In genomic region chr13:25254478-25255263, GRCm38 (mm10) we compare ENCODE assay signal across 22 mouse cellular contexts. TPM values are rescaled to one million over a fixed set of nuclear protein-coding genes. Genes with fewer than 3 reads are reported as not detected.
DNase-seq lines count a peak whose midpoint lies in the region; ATAC-seq and TF ChIP-seq lines count a peak whose summit lies in the region.
"Had no signal": no experiment of that assay in that cellular context is flagged by ENCODE, and none has a peak within 500 bp of the region (broad histone marks: within the 10 kb centered on the region; RNA-seq: fewer than 3 reads in every experiment).

No protein-coding gene starts in this region.

- peaks cover 2% of the 10 kb centered on the region; the same call in 1 of the 2 replicates for H3K4me1 ChIP-seq in kidney, embryonic 15.5 days
- 0 out of 2 replicates have a peak, but pooled peaks cover 4% of the 10 kb centered on the region for H3K4me1 ChIP-seq in stomach, embryonic 14.5 days (ENCODE audit: control insufficient read depth, insufficient read depth, low read length)
- H3K4me1 ChIP-seq in stomach, postnatal 0 days (replicated peaks; ENCODE audit: control insufficient read depth, insufficient read depth) = no peaks in the 10 kb centered on the region
- peaks cover 5% of the 10 kb centered on the region; the same call in 1 of the 2 replicates for H3K4me1 ChIP-seq in embryonic facial prominence, embryonic 14.5 days (ENCODE audit: control insufficient read depth, insufficient read depth, low read length)
- H3K4me1 ChIP-seq: megakaryocyte, embryonic 14.5 days; neural tube, embryonic 13.5 days had no signal

- WGBS in kidney, embryonic 15.5 days = 54% methylated on average over 9 of the region's 9 CpGs
- 38% methylated on average over 9 of the region's 9 CpGs for WGBS in stomach, embryonic 14.5 days
- 34% methylated on average over 9 of the region's 9 CpGs for WGBS in stomach, postnatal 0 days
- WGBS in embryonic facial prominence, embryonic 14.5 days = 54% methylated on average over 9 of the region's 9 CpGs

- no peak for TF ChIP-seq CTCF in stomach, postnatal 0 days (IDR thresholded peaks at IDR 0.05; ENCODE audit: low read depth)

- peak; percentile 56; the same call in 1 of the 2 replicates for ATAC-seq in kidney, embryonic 15.5 days (replicated peaks; ENCODE audit: low FRiP score)
- ATAC-seq in stomach, embryonic 14.5 days (ENCODE audit: insufficient number of reproducible peaks, insufficient read depth, low FRiP score, low read depth) = peak; percentile 86
- ATAC-seq in stomach, postnatal 0 days (ENCODE audit: low FRiP score, low TSS enrichment) = no peak
- ATAC-seq in embryonic facial prominence, embryonic 14.5 days (ENCODE audit: low read depth) = peak; percentile 92
- ATAC-seq in monocyte, adult 5-6 weeks (replicated peaks; ENCODE audit: insufficient number of reproducible peaks, low FRiP score, low TSS enrichment, poor library complexity, severe bottlenecking) = no peak
- ATAC-seq: activated CD4-positive, CD25-positive, alpha-beta regulatory T cell, adult 4 months; forebrain, embryonic 14.5 days; midbrain, embryonic 16.5 days had no signal

- H3K27me3 ChIP-seq in kidney, embryonic 15.5 days = no peaks in the 10 kb centered on the region
- H3K27me3 ChIP-seq in stomach, embryonic 14.5 days (ENCODE audit: control insufficient read depth, insufficient read depth, low read length) = no peaks in the 10 kb centered on the region
- no peaks in the 10 kb centered on the region for H3K27me3 ChIP-seq in stomach, postnatal 0 days (ENCODE audit: control insufficient read depth, insufficient read depth, low read length)
- no peaks in the 10 kb centered on the region for H3K27me3 ChIP-seq in embryonic facial prominence, embryonic 14.5 days (replicated peaks; ENCODE audit: control insufficient read depth, insufficient read depth, low read length)
- H3K27me3 ChIP-seq: megakaryocyte, embryonic 14.5 days; neural tube, embryonic 13.5 days had no signal

- no peak for TF ChIP-seq EP300 in stomach, postnatal 0 days (optimal IDR thresholded peaks at IDR 0.05)

- H3K27ac ChIP-seq in kidney, embryonic 15.5 days = no peak overlapping the region
- H3K27ac ChIP-seq in stomach, embryonic 14.5 days (ENCODE audit: low read length) = peak overlapping the region; percentile 8
- H3K27ac ChIP-seq in stomach, postnatal 0 days (replicated peaks) = no peak overlapping the region
- H3K27ac ChIP-seq in embryonic facial prominence, embryonic 14.5 days (replicated peaks; ENCODE audit: low read depth, low read length) = no peak overlapping the region
- H3K27ac ChIP-seq: heart, adult 2 months; layer of hippocampus, adult 2 months; left cerebral cortex, adult 2 months; neural tube, embryonic 13.5 days had no signal

- no peak overlapping the region for H3K4me3 ChIP-seq in kidney, embryonic 15.5 days (replicated peaks)
- H3K4me3 ChIP-seq in stomach, embryonic 14.5 days (ENCODE audit: low read depth, low read length) = no peak overlapping the region
- H3K4me3 ChIP-seq in stomach, postnatal 0 days (ENCODE audit: low read depth, low read length) = no peak overlapping the region
- no peak overlapping the region for H3K4me3 ChIP-seq in embryonic facial prominence, embryonic 14.5 days (ENCODE audit: low read depth, low read length)
- H3K4me3 ChIP-seq: heart, adult 2 months; layer of hippocampus, adult 2 months; left cerebral cortex, adult 2 months; megakaryocyte, embryonic 14.5 days; neural tube, embryonic 13.5 days had no signal

- no peak for DNase-seq in kidney, adult 11 months
- DNase-seq in stomach, postnatal 0 days (ENCODE audit: low spot score) = no peak
- DNase-seq in embryonic facial prominence, embryonic 14.5 days (ENCODE audit: low spot score) = peak; percentile 92
- DNase-seq in frontal cortex, adult 2 months (ENCODE audit: extremely low spot score in 1 of 2, low spot score in 1 of 2) = no peak
- DNase-seq: adrenal gland, postnatal 36 days; cerebellum, adult 9-11 months; heart, adult 2 months; liver; lung, adult 2 months; thymus, postnatal 14 days had no signal

- no peak overlapping the region for H3K9ac ChIP-seq in kidney, embryonic 15.5 days
- no peak overlapping the region for H3K9ac ChIP-seq in stomach, embryonic 14.5 days (replicated peaks; ENCODE audit: low read depth, low read length)
- H3K9ac ChIP-seq in stomach, postnatal 0 days (ENCODE audit: low read length) = no peak overlapping the region
- no peak overlapping the region for H3K9ac ChIP-seq in embryonic facial prominence, embryonic 14.5 days (ENCODE audit: low read depth, low read length)
- H3K9ac ChIP-seq: neural tube, embryonic 13.5 days had no signal

- no peaks in the 10 kb centered on the region for H3K36me3 ChIP-seq in kidney, embryonic 15.5 days
- H3K36me3 ChIP-seq in stomach, embryonic 14.5 days (ENCODE audit: control insufficient read depth, insufficient read depth, low read length) = no peaks in the 10 kb centered on the region
- H3K36me3 ChIP-seq in stomach, postnatal 0 days (ENCODE audit: control insufficient read depth, insufficient read depth, low read length) = no peaks in the 10 kb centered on the region
- no peaks in the 10 kb centered on the region for H3K36me3 ChIP-seq in embryonic facial prominence, embryonic 14.5 days (ENCODE audit: control insufficient read depth, insufficient read depth, low read length)
- H3K36me3 ChIP-seq: neural tube, embryonic 13.5 days had no signal

- no peaks in the 10 kb centered on the region for H3K9me3 ChIP-seq in kidney, embryonic 15.5 days (replicated peaks)
- H3K9me3 ChIP-seq in stomach, embryonic 14.5 days (ENCODE audit: control insufficient read depth, low read depth, low read length) = no peaks in the 10 kb centered on the region
- no peaks in the 10 kb centered on the region for H3K9me3 ChIP-seq in stomach, postnatal 0 days (ENCODE audit: control insufficient read depth, low read length)
- H3K9me3 ChIP-seq in embryonic facial prominence, embryonic 14.5 days (ENCODE audit: control insufficient read depth, low read length) = no peaks in the 10 kb centered on the region
- H3K9me3 ChIP-seq: neural tube, embryonic 13.5 days had no signal

- no peak overlapping the region for H3K4me2 ChIP-seq in kidney, embryonic 15.5 days
- no peak overlapping the region for H3K4me2 ChIP-seq in stomach, embryonic 14.5 days (replicated peaks; ENCODE audit: low read depth, low read length)
- H3K4me2 ChIP-seq in stomach, postnatal 0 days (replicated peaks; ENCODE audit: low read depth) = no peak overlapping the region
- no peak overlapping the region for H3K4me2 ChIP-seq in embryonic facial prominence, embryonic 14.5 days (ENCODE audit: low read depth, low read length)
- H3K4me2 ChIP-seq: neural tube, embryonic 13.5 days had no signal

RNA-seq across cellular contexts. Expression of gene Nrsn1, which starts 15.6 kb away (rescaled TPM):
- polyA plus RNA-seq in kidney, embryonic 15.5 days (2015; fragmentation: Nextera tagmentation; extraction: Ambion mirVana) = 0.46 and 1.0 TPM in 2 replicates
- 4.6 and 4.9 TPM in 2 replicates for polyA plus RNA-seq in stomach, embryonic 14.5 days (2014; fragmentation: Nextera tagmentation; extraction: Ambion mirVana)
- polyA plus RNA-seq in stomach, postnatal 0 days (2015; fragmentation: Nextera tagmentation; extraction: Ambion mirVana) = 4.4 and 5.4 TPM in 2 replicates
- polyA plus RNA-seq in embryonic facial prominence, embryonic 14.5 days (2014; fragmentation: Nextera tagmentation; extraction: Ambion mirVana) = 2.5 and 3.3 TPM in 2 replicates
- 420 and 502 TPM in 2 replicates for polyA plus RNA-seq in frontal cortex, adult 2 months (2012; rRNA removed)
- total RNA-seq in monocyte, adult 5-6 weeks (2017) = not detected in 3 replicates
- total RNA-seq: gastrocnemius, adult 18-20 months; heart, postnatal 25 days had no signal
- polyA plus RNA-seq: activated CD4-positive, CD25-positive, alpha-beta regulatory T cell, adult 4 months; lung, adult 2 months had no signal

Comparison
In these comparisons a context has a peak if more than half of its experiments do, and no peak if none do; other contexts are left out.
1. ATAC-seq: peak in kidney, embryonic 15.5 days (single experiment), stomach, embryonic 14.5 days (single experiment) and embryonic facial prominence, embryonic 14.5 days (single experiment); none in stomach, postnatal 0 days (single experiment) and monocyte, adult 5-6 weeks (single experiment).
2. RNA of gene Nrsn1, which starts 15.6 kb away (polyA plus RNA-seq): 420 to 502 TPM in frontal cortex, adult 2 months; 4.6 to 4.9 TPM in stomach, embryonic 14.5 days, 4.4 to 5.4 TPM in stomach, postnatal 0 days, 2.5 to 3.3 TPM in embryonic facial prominence, embryonic 14.5 days and 0.46 to 1.0 TPM in kidney, embryonic 15.5 days; every median in the first group is over 10 times any median in the second.